8 mouse cellular contexts compared by ENCODE assay signal in the genomic region with DNA sequence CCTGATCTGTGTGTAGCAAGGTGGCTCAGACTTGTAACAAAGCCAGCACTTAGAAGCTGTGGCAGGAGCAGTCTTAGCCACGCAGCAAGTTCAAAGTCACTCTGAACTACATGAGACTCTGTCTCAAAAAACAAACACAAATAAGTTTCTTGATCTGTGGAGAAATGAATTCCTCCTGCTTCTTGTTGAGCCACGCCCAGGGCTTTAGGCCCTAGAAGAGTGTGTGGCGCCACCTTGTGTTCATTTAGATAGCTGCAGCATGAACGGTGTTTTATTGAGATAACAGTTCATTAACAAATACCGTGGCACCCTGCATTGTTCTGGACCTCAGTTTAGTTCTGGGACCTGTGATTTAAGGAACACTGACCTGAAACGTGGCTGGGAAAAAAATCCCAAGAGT. TPM values are rescaled to one million over a fixed set of nuclear protein-coding genes. Genes with fewer than 3 reads are reported as not detected.
A peak's percentile ranks its signal among the peaks of the same experiment; 100 is the strongest.
DNase-seq lines count a peak whose midpoint lies in the region; ATAC-seq lines count a peak whose summit lies in the region.

No protein-coding gene starts in this region.

- peaks cover 69% of the 10 kb centered on the region for H3K36me3 ChIP-seq in heart, embryonic 13.5 days

- H3K4me3 ChIP-seq in heart, embryonic 13.5 days, result no peak overlapping the region

- H3K9me3 ChIP-seq in heart, embryonic 13.5 days, result no peaks in the 10 kb centered on the region

- peak; percentile 91 for DNase-seq in ZHBTc4 (ENCODE audit: low read depth, low spot score)
- peak; percentile 95 for DNase-seq in embryo, embryonic 10.5 days (ENCODE audit: low spot score)
- peak; percentile 85 to 92 for DNase-seq in kidney, postnatal 25 days
- DNase-seq in lung, adult 18-20 months, result peak; percentile 83 to 87
- peak; percentile 79 for DNase-seq in ovary, postnatal 14 days (ENCODE audit: low spot score)
- DNase-seq in urinary bladder, postnatal 25 days (ENCODE audit: low spot score), result peak; percentile 75

- H3K4me2 ChIP-seq in heart, embryonic 13.5 days, result no peak overlapping the region

- peak; percentile 58 for ATAC-seq in CD4-positive, CD25-positive, alpha-beta regulatory T cell, adult 4 months
- no peak for ATAC-seq in heart, embryonic 13.5 days (ENCODE audit: extremely low read depth, insufficient number of reproducible peaks, low FRiP score, low TSS enrichment)

- 5% methylated on average over 6 of the region's 6 CpGs for WGBS in heart, embryonic 13.5 days

- peaks cover 22% of the 10 kb centered on the region for H3K27me3 ChIP-seq in heart, embryonic 13.5 days (replicated peaks)

- peak overlapping the region; percentile 56 for H3K9ac ChIP-seq in heart, embryonic 13.5 days

- peaks cover 38% of the 10 kb centered on the region for H3K4me1 ChIP-seq in heart, embryonic 13.5 days

- 0 out of 2 replicates have a peak overlapping the region, but pooled peaks have one; percentile 6 for H3K27ac ChIP-seq in heart, embryonic 13.5 days (replicated peaks)

RNA-seq across cellular contexts. Expression of a gene that starts 8.6 kb away (rescaled TPM):
- not detected for polyA plus RNA-seq in CD4-positive, CD25-positive, alpha-beta regulatory T cell, adult 4 months (2017; shearing (Covaris generic))
- polyA plus RNA-seq in heart, embryonic 13.5 days (2015; fragmentation: Nextera tagmentation; extraction: Ambion mirVana), result 0.11 TPM in 1 of 2 replicates, not detected in the other

RNA-seq across cellular contexts. Expression of a gene that starts 21.4 kb away (rescaled TPM):
- 1 to 10 TPM in 1 of 2 experiments, under 1 TPM in 1; 0.37 to 1.7 TPM for polyA plus RNA-seq in CD4-positive, CD25-positive, alpha-beta regulatory T cell, adult 4 months (2017; shearing (Covaris generic))
- polyA plus RNA-seq in heart, embryonic 13.5 days (2015; fragmentation: Nextera tagmentation; extraction: Ambion mirVana), result 3.8 and 4.0 TPM in 2 replicates

RNA-seq across cellular contexts. Expression of a gene that starts 34.1 kb away (rescaled TPM):
- 100 to 1,000 TPM; 132 to 166 TPM for polyA plus RNA-seq in CD4-positive, CD25-positive, alpha-beta regulatory T cell, adult 4 months (2017; shearing (Covaris generic))
- 1.9 and 2.6 TPM in 2 replicates for polyA plus RNA-seq in heart, embryonic 13.5 days (2015; fragmentation: Nextera tagmentation; extraction: Ambion mirVana)

RNA-seq across cellular contexts. Expression of a gene that starts 38.5 kb away (rescaled TPM):
- polyA plus RNA-seq in CD4-positive, CD25-positive, alpha-beta regulatory T cell, adult 4 months (2017; shearing (Covaris generic)), result not detected
- polyA plus RNA-seq in heart, embryonic 13.5 days (2015; fragmentation: Nextera tagmentation; extraction: Ambion mirVana), result 9.9 and 13.9 TPM in 2 replicates

Comparison
In these comparisons a context has a peak if more than half of its experiments do, and no peak if none do; other contexts are left out.
1. RNA of a gene that starts 34.1 kb away (polyA plus RNA-seq): 132 to 166 TPM in CD4-positive, CD25-positive, alpha-beta regulatory T cell, adult 4 months; 1.9 to 2.6 TPM in heart, embryonic 13.5 days; every median in the first group is over 10 times any median in the second.
2. Peak in every context shown above with its lines, with median percentiles within 50 percentile points of each other: DNase-seq.